Mouse (Mus musculus): Measurements from ENCODE around the gene AY074887.
A peak's percentile ranks its signal among the peaks of the same experiment; 100 is the strongest.
"Not testable (repeated sequence)": the region's sequence is repeated elsewhere in the genome, so short reads cannot be mapped to it uniquely, and the experiment has no call there.

Gene AY074887

DNA sequence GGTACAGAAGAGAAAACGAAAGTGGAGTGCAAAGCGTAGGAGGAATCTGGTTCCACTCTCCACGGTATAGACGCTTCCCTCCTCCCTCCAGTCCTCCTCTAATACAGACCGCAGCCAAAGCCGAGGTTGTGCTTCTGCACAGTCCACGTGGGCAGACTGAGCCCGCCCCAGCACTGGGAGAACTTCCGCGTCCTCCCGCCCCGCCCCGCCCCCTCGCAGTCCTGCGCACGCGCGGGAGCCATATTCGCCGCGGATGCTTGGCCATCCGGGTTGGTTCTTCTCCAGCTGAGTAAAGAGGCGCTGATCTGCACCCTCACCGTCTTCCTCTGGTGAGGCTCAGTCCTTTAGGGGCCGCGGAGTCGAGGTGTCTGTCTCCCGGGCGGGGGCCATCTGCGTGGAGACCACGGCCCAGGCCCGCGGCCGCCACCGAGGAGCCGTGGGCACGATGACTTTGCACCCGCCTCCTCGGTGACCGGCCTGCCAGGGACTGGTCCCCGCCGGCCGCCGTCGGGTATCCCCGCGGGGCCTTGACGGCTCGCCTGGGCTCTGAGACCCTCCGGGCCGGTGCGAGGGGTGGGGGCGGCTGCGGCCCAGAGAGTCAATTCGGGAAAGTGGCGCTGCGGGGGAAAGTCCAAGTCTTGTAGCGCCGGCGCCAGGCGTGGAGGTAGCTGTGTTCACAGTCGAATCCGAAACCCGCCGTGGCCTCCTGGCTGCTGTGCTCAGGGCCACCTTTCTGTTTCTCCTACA lies at the start of gene AY074887, which contains the start of gene Psma4:
Gene AY074887 (minus strand): TSS at position 424 of the 747 bp plus-strand sequence.
Gene Psma4 (plus strand): TSS at position 216 of the 747 bp plus-strand sequence.
- DNase-seq (ENCODE audit: low read depth, low spot score), result peak; percentile 88

DNA sequence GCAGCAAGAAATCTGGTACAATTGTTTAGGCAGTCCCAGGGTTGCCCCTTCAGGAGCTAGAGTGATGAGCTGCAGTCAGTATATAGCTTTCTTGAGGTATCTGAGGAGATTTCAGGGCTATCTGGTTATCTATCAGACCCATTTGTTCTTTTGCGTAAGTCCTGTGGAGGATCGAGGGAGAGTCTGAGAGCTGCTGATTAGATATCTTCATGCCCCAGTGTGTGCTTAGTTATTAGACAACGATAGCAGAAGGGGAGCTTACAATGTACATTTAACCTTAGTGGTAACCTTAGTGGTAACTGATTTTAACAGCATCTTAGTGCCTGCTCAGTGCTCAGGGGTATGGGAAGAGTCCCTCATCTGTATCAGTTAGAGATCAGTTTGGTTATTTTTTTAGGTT lies 44.8 kb upstream of the AY074887 start:
- no peak for DNase-seq (ENCODE audit: low read depth, low spot score)

GRCm38 (mm10) chr9:54994381-54994780 lies 43.6 kb upstream of the AY074887 start:
- no peak for DNase-seq (ENCODE audit: low read depth, low spot score)

- DNase-seq (ENCODE audit: low read depth, low spot score), result no peak
Measured at GRCm38 (mm10) chr9:54990362-54990761, 39.6 kb upstream of the AY074887 start.

DNA sequence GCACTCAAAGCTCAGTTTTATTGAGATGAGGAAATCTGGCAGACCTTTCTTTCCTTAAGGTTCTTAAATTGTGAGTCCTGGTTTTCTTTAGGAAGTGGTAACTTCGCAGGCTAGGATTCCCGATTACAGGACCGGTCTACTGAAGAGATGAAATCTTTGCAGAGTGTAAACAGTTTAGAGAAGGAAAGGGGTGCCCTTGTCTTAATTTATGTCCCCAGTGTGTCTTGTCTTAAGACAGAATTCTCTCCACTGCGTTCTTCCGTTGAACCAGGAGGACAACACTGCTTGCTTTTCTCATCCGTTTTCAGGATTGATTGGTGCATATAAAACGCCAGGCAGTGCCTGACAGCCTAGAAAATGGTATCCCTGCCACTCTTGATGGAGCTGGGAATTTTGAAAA lies 31.6 kb upstream of the AY074887 start:
- DNase-seq (ENCODE audit: low read depth, low spot score), result no peak

DNA sequence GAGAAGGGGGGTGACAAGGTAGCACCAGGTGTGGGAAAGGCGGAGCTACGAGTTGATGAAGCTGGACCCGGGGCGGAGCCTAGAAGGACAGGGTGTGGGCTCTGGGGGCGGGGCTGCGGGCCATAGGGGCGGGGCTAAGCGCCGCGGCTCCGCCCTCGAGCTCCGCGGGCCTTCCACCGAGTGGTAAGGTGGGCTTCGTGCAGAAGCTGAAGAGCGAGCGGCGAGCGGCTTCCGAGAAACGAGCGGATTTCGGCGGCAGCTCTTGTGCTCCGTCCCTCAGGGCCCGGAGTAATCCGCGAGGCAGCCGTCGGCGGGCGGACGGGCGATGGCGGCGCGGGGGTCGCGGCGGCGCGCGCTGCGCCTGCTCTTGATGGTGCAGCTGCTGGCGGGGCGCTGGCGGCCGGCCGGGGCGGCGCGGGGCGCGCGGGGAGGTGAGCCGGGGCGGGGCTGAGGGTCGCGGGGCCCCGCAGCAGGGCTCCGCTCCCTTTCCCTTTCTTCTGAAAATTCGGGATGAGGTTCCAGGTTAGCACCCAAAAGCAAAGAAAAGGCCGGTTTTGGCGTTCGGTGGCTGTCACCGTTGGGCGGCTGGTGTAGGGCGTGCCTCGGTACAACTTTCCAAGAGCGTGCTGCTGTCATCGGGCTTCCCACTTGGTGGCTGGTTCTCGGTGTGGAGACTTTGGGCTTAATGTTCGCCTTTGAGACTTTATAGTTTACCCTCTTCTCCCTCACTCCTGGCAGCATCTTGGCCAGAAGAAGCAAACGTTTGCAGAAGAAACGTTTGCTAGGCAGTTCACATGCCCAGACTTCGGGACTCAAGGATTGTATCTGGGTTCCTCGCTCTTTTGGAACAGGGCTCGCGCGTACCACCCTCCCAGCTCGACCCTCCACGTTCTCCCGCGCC lies 30.7 kb upstream of the AY074887 start:
- DNase-seq (ENCODE audit: low read depth, low spot score), result peak; percentile 38

GRCm38 (mm10) chr9:54980674-54981073 lies 29.9 kb upstream of the AY074887 start, which contains the start of gene Chrna5:
TSS of gene Chrna5 (plus strand) at chr9:54980880.
- no peak for DNase-seq (ENCODE audit: low read depth, low spot score)

DNA sequence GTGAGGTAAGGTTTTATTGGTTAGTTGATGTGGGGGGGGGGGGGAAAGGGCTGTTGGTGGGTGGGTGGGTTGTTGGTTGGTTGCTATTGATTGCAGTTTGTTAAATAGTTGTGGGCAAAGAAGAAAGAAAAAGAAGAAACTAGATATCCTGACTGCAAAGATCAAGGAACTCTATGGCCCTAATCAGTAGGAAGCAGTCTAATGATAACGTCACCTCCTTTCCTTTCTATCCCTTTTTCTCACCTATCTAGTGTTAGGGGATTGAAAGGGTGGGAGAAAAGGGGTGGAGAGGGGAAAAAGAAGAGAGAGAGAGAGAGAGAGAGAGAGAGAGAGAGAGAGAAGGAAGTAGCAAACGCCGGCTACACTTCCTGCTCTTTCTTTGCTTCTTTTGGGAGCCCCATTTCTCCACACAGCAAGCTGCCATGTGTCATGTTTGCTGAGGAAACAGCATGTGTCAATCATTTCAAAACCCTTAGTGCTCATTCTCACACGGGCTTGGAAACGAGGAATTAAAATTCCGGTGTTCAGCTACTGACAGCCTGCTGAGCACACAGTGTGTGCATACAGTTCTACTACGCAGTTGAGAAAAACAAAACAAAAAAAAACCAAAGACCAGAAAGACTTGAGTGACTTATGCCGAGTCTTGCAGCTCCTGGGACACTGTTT lies 19.3 kb upstream of the AY074887 start:
- no peak for DNase-seq (ENCODE audit: low read depth, low spot score)

GRCm38 (mm10) chr9:54963669-54964068 lies 12.9 kb upstream of the AY074887 start:
- no peak for DNase-seq (ENCODE audit: low read depth, low spot score)

GRCm38 (mm10) chr9:54961059-54961458 lies 10.3 kb upstream of the AY074887 start:
- DNase-seq (ENCODE audit: low read depth, low spot score), result no peak

- DNase-seq (ENCODE audit: low read depth, low spot score), result not testable (repeated sequence)
Measured at GRCm38 (mm10) chr9:54950162-54950561, 636 bp downstream of the AY074887 start.

DNA sequence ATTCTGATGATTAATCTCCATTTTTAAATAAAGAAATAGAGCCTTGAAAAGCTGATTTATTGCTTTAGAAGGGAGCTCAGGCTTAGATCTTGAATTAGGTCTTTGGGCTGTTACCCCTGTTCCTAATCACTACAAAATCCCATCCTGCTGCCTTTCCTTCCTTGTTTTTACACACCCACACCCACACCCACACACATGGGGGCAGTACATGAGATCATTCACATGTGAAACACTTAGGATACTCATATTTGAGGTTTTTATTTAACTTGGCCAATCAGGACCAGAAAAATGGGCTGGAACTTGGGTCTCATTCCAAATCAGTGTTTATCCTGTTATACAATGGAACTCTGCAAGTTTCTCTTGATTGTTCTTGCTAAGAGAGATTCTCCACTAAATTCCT lies 1.3 kb downstream of the AY074887 start:
- no peak for DNase-seq (ENCODE audit: low read depth, low spot score)

GRCm38 (mm10) chr9:54946256-54946655 lies 4.5 kb downstream of the AY074887 start:
- no peak for DNase-seq (ENCODE audit: low read depth, low spot score)

GRCm38 (mm10) chr9:54944467-54944866 lies 6.3 kb downstream of the AY074887 start:
- no peak for DNase-seq (ENCODE audit: low read depth, low spot score)

DNA sequence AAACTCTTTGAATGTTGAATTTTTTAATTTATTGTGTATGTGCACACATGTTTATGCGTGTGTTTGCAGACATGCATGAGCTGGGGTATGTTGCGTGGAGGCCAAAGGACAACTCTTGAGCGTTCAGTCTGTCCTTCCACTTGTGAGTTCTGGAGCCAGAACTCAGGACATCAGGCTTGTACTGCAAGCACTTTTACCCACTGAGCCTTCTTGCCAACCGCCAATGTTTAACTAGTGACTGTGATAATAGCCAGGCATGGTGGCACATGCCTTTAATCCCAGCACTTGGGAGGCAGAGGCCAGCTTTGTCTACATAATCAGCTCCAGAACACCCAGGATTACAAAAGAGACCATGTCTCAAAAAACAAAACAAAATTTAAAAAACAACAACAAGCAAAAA lies 8.7 kb downstream of the AY074887 start:
- DNase-seq (ENCODE audit: low read depth, low spot score), result no peak

DNA sequence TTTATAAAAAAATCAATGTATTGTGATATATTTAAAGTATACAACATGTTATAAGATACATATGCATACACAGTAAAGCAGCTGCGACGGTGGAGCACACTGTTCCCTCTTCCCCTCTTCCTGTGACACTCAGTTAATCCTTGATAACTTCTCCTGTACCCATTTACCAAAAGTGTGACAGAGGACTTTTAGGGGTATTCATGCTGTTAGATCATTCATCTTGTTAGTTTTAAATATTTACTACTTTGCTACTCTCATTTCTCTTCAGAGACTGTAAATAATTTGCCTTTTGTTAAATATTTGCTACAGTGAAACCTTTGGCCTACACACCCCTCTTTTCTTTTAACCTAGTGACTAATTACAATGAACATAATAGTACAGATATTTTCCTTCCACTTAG lies 18.4 kb downstream of the AY074887 start:
- DNase-seq (ENCODE audit: low read depth, low spot score), result no peak

- DNase-seq (ENCODE audit: low read depth, low spot score), result no peak
Measured at GRCm38 (mm10) chr9:54931765-54932164, 19.0 kb downstream of the AY074887 start.

DNA sequence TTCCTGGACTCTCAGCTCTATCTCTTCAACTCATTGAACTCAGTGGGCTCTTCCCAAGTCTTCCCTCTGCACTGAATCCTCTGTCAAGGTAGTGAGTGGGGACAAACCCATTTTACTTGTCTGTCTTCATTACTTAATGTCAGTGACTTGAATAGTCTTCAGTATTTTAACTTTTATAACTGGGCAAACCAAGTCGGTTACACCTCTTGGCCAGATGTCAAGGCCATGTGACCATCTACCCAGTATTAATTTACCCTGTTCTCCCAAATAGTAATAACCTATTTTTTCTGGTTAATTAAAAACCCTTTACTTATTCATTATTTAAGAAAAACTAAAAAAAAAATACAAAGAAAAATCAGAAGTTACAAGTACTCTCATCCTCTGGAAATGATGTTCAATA lies 20.1 kb downstream of the AY074887 start:
- no peak for DNase-seq (ENCODE audit: low read depth, low spot score)

- DNase-seq (ENCODE audit: low read depth, low spot score), result no peak
Measured at GRCm38 (mm10) chr9:54919946-54920345, 30.9 kb downstream of the AY074887 start.

GRCm38 (mm10) chr9:54918781-54919180 lies 32.0 kb downstream of the AY074887 start:
- no peak for DNase-seq (ENCODE audit: low read depth, low spot score)

DNA sequence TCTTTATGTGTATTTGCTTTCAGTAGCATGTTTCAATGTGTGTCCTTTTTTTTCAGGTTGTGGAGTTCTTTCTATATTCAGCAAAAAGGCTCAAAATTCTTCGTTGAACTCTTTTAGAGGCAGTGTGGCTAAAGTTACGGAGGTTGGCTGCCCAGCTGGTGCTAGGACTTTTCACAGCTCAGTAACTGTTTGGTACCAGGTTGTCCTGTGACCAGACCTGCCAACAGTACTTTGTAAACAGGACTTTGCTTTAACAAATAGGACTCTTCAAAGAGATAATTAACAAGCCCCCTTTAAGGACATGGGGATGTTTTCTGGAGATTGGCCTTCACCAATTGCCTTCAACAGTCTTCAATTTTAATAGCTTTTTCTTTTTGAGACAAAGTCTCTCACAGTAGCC lies 32.6 kb downstream of the AY074887 start:
- no peak for DNase-seq (ENCODE audit: low read depth, low spot score)

All from embryo, embryonic 11.5 days (tissue).